Mouse (Mus musculus) heart, adult 2 months (tissue): ENCODE measurements around the gene Ttc33.

Experiments used
- CTCF ChIP-seq: fragments of 200-600 bp; IDR thresholded peaks from 2 replicates; pipeline ENCODE4 v1.8.1; 2022; ENCODE audit warnings: antibody characterized with exemption, mild to moderate bottlenecking, moderate library complexity
- POLR2A ChIP-seq: fragments of 200-500 bp; IDR thresholded peaks from 2 replicates; pipeline ENCODE4 v1.6.1; 2011; ENCODE audit warnings: mild to moderate bottlenecking, low read depth, low read length, control low read depth; ENCODE audit not compliant: insufficient read depth

GRCm38 (mm10) chr15:5239361-5239760 lies 54.0 kb downstream of the Ttc33 start:
- TF ChIP-seq CTCF (no peak), POLR2A (no peak)
